Mouse (Mus musculus): Measurements from ENCODE around the gene Gm5105. TPM values are rescaled to one million over a fixed set of nuclear protein-coding genes. Genes with fewer than 3 reads are reported as not detected.

Gm5105 gene
- polyA plus RNA-seq, 1 experiment: 0.19 TPM

DNA sequence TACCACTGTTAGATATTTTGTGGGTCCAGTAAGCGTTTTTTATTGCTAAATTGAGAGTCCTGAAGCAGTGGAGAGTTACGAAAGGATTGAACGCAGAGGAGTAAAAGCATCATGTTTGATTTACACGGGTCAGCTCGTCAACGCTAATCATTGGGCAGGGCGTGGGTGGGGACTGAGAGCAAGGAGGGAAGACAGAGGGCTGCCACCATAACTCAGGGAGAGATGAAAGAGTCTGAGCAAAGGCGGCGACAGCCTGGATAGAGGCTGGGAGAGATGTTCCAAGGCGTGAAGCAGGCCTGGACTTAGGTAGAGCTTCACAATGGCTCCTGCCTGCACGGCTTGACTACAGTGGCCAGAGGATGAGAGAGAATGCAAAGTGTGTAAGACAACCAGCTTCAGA lies 16.4 kb downstream of the Gm5105 start:
- 58% methylated on average over 11 of the region's 11 CpGs for WGBS
- TF ChIP-seq POLR2A (IDR thresholded peaks at IDR 0.05; ENCODE audit: low read depth, low read length) (no peak), CTCF (IDR thresholded peaks at IDR 0.05; ENCODE audit: extremely low read depth, insufficient read length, insufficient replicate concordance, low read depth, low read length) (no peak)
- Histone ChIP-seq H3K36me3 (ENCODE audit: control insufficient read depth, insufficient read depth, low read length) (no peaks in the 10 kb centered on the region), H3K27me3 (ENCODE audit: control insufficient read depth, insufficient read depth, low read length) (no peaks in the 10 kb centered on the region), H3K4me1 (ENCODE audit: control insufficient read depth, insufficient read depth, insufficient read length, low read length) (no peaks in the 10 kb centered on the region), H3K4me3 (ENCODE audit: low read depth, low read length) (no peak overlapping the region), H3K27ac (ENCODE audit: insufficient read depth, low read depth, low read length) (no peak overlapping the region)

- H3K4me1 ChIP-seq (ENCODE audit: control insufficient read depth, insufficient read depth, insufficient read length, low read length): no peaks in the 10 kb centered on the region
- no peak for TF ChIP-seq CTCF (IDR thresholded peaks at IDR 0.05; ENCODE audit: extremely low read depth, insufficient read length, insufficient replicate concordance, low read depth, low read length)
- TF ChIP-seq POLR2A (IDR thresholded peaks at IDR 0.05; ENCODE audit: low read depth, low read length): no peak
- no peaks in the 10 kb centered on the region for H3K27me3 ChIP-seq (ENCODE audit: control insufficient read depth, insufficient read depth, low read length)
- H3K4me3 ChIP-seq (ENCODE audit: low read depth, low read length): no peak overlapping the region
- WGBS: 84% methylated on average over 6 of the region's 6 CpGs
- no peak overlapping the region for H3K27ac ChIP-seq (ENCODE audit: insufficient read depth, low read depth, low read length)
- H3K36me3 ChIP-seq (ENCODE audit: control insufficient read depth, insufficient read depth, low read length): no peaks in the 10 kb centered on the region
Observed at GRCm38 (mm10) chr3:138049555-138049954, 17.6 kb downstream of the Gm5105 start.

GRCm38 (mm10) chr3:138043316-138043715 lies 23.9 kb downstream of the Gm5105 start:
- 77% methylated on average over 7 of the region's 7 CpGs for WGBS
- Histone ChIP-seq H3K27me3 (ENCODE audit: control insufficient read depth, insufficient read depth, low read length) (no peaks in the 10 kb centered on the region), H3K4me1 (ENCODE audit: control insufficient read depth, insufficient read depth, insufficient read length, low read length) (no peaks in the 10 kb centered on the region), H3K4me3 (ENCODE audit: low read depth, low read length) (no peak overlapping the region), H3K36me3 (ENCODE audit: control insufficient read depth, insufficient read depth, low read length) (no peaks in the 10 kb centered on the region), H3K27ac (ENCODE audit: insufficient read depth, low read depth, low read length) (no peak overlapping the region)
- TF ChIP-seq POLR2A (IDR thresholded peaks at IDR 0.05; ENCODE audit: low read depth, low read length) (no peak), CTCF (IDR thresholded peaks at IDR 0.05; ENCODE audit: extremely low read depth, insufficient read length, insufficient replicate concordance, low read depth, low read length) (no peak)

DNA sequence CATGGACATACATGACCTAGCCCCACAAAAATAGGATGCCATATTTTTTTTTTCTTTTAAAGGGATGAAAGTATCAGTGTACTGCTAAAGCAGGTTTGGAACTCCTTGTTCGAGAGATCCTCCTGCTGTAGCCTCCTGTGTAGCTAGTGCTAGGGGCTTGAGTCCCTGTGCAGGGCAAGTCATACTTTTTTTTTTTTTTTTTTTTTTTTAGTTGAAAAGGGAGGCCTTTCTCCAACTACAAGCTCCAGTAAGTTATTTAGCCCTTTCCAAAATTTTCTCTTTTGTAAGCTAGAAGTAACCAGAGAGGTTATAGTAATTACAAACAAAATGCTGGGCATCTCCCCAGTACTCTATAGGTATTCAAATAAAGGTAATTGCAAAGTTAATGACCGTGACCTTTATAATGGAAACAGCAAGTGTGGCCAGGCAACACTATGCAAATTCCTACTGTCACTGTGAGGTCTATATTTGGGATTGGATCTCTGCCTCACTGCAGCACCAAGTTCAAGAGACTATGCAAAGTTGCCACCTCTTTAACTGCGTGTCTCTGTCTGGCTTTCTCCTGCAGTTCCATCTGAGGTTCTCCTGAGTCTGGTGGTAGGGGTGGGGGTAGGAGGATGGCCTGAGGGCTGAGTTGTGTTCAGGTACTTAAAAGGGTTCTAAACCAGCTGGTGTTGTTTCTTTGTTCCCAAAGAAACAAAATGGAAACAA lies 25.4 kb downstream of the Gm5105 start:
- no peak overlapping the region for H3K27ac ChIP-seq (ENCODE audit: insufficient read depth, low read depth, low read length)
- no peak overlapping the region for H3K4me3 ChIP-seq (ENCODE audit: low read depth, low read length)
- WGBS: 76% methylated on average over 3 of the region's 3 CpGs
- TF ChIP-seq CTCF (IDR thresholded peaks at IDR 0.05; ENCODE audit: extremely low read depth, insufficient read length, insufficient replicate concordance, low read depth, low read length): no peak
- no peak for TF ChIP-seq POLR2A (IDR thresholded peaks at IDR 0.05; ENCODE audit: low read depth, low read length)
- no peaks in the 10 kb centered on the region for H3K36me3 ChIP-seq (ENCODE audit: control insufficient read depth, insufficient read depth, low read length)
- H3K27me3 ChIP-seq (ENCODE audit: control insufficient read depth, insufficient read depth, low read length): no peaks in the 10 kb centered on the region
- no peaks in the 10 kb centered on the region for H3K4me1 ChIP-seq (ENCODE audit: control insufficient read depth, insufficient read depth, insufficient read length, low read length)

DNA sequence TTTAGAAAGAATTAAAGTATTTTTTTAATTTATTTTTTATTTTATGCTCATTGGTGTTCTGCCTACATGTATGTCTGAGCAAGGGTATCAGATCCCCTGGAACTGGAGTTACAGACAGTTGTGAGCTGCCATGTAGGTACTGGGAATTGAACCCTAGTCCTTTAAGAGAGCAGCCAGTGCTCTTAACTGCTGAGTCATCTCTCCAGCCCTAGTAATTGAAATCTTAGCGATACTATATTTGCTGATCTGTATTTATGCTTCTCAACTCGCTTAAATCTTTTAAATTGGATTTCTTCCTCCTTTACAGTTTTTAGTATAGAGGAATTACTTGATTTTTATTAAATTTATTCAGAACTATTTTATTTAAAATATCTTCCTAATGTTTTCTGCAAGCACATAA lies 26.2 kb downstream of the Gm5105 start:
- 66% methylated on average over 2 of the region's 2 CpGs for WGBS
- Histone ChIP-seq H3K4me3 (ENCODE audit: low read depth, low read length) (no peak overlapping the region), H3K36me3 (ENCODE audit: control insufficient read depth, insufficient read depth, low read length) (no peaks in the 10 kb centered on the region), H3K27me3 (ENCODE audit: control insufficient read depth, insufficient read depth, low read length) (no peaks in the 10 kb centered on the region), H3K4me1 (ENCODE audit: control insufficient read depth, insufficient read depth, insufficient read length, low read length) (no peaks in the 10 kb centered on the region), H3K27ac (ENCODE audit: insufficient read depth, low read depth, low read length) (no peak overlapping the region)
- TF ChIP-seq CTCF (IDR thresholded peaks at IDR 0.05; ENCODE audit: extremely low read depth, insufficient read length, insufficient replicate concordance, low read depth, low read length) (no peak), POLR2A (IDR thresholded peaks at IDR 0.05; ENCODE audit: low read depth, low read length) (no peak)

- Histone ChIP-seq H3K27me3 (ENCODE audit: control insufficient read depth, insufficient read depth, low read length) (no peaks in the 10 kb centered on the region), H3K4me3 (ENCODE audit: low read depth, low read length) (no peak overlapping the region), H3K4me1 (ENCODE audit: control insufficient read depth, insufficient read depth, insufficient read length, low read length) (no peaks in the 10 kb centered on the region; the same call in 1 of the 2 replicates), H3K27ac (ENCODE audit: insufficient read depth, low read depth, low read length) (no peak overlapping the region), H3K36me3 (ENCODE audit: control insufficient read depth, insufficient read depth, low read length) (no peaks in the 10 kb centered on the region)
- TF ChIP-seq POLR2A (IDR thresholded peaks at IDR 0.05; ENCODE audit: low read depth, low read length): no peak
- TF ChIP-seq CTCF (IDR thresholded peaks at IDR 0.05; ENCODE audit: extremely low read depth, insufficient read length, insufficient replicate concordance, low read depth, low read length): no peak
- 46% methylated on average over 6 of the region's 6 CpGs for WGBS
Observed at GRCm38 (mm10) chr3:138033986-138034385, 33.2 kb downstream of the Gm5105 start.

DNA sequence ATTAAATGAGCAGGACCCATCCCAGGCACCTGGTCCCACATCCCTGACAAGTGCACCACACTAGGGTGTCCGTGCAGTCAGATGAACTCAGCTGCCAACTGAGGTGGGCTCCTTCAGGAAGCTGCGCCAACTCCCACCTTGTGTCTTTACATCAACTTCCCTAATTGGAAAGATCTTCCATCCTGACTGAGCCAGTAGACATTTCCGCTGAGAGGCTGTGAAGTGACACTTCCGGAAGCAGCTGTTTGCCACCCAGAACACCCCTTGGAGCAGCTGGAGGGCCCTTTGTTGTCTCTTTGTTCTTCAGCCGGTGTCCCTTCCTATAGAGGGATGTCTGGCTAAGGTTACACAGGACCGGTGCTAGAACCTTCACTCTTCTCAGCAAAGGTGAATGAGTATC lies 36.6 kb downstream of the Gm5105 start:
- no peak for TF ChIP-seq POLR2A (IDR thresholded peaks at IDR 0.05; ENCODE audit: low read depth, low read length)
- TF ChIP-seq CTCF (IDR thresholded peaks at IDR 0.05; ENCODE audit: extremely low read depth, insufficient read length, insufficient replicate concordance, low read depth, low read length): no peak

More for the DNA sequence above, 36.6 kb downstream of the Gm5105 start:
- H3K27ac ChIP-seq (ENCODE audit: insufficient read depth, low read depth, low read length): no peak overlapping the region
- peaks cover 5% of the 10 kb centered on the region; the same call in 1 of the 2 replicates for H3K4me1 ChIP-seq (ENCODE audit: control insufficient read depth, insufficient read depth, insufficient read length, low read length)
- no peaks in the 10 kb centered on the region for H3K36me3 ChIP-seq (ENCODE audit: control insufficient read depth, insufficient read depth, low read length)
- H3K4me3 ChIP-seq (ENCODE audit: low read depth, low read length): no peak overlapping the region
- no peaks in the 10 kb centered on the region for H3K27me3 ChIP-seq (ENCODE audit: control insufficient read depth, insufficient read depth, low read length)
- WGBS: 88% methylated on average over 6 of the region's 6 CpGs

All from small intestine, adult 2 months (tissue).